Mouse (Mus musculus) erythroblast, embryonic 14.5 days (primary cell): ENCODE measurements around the gene Vdr.

Experiments
- GATA1 ChIP-seq: IDR thresholded peaks from 2 replicates; pipeline ENCODE4 v1.6.1; 2012; ENCODE audit warnings: low read length, inconsistent platforms, mixed read lengths
- TAL1 ChIP-seq: IDR thresholded peaks from 3 replicates; pipeline ENCODE4 v1.6.1; 2012; ENCODE audit warnings: low read length, inconsistent platforms, mixed read lengths

DNA sequence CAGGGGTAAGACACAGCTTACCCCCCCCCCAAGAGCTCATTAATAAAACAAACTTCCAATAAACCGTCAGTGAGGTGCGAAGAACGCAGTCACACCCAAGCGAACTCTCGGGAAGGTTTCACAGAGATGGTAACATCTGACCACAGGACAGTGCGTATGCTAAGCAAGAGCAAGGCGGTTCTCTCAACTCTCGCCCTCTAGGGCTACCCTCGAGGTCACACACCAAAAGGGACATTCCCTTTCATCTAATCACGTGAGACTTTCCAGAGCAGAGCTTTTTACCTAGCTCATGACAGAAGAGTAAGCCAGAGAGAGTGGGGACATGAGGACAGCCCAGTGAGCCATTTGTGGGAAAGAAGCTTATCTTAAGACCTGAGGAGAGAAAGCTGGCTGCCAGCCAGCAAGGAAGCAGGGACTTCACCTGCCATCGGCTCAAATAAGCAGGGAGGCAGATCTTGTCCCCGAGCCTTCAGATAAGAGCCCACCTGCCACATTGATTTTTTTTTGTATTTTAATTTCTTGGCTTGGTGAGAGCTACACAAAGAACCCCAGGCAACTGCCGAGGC is 18.9 kb upstream of the Vdr start:
- TF ChIP-seq GATA1 (no peak), TAL1 (no peak)
